Mouse (Mus musculus): ENCODE measurements around the gene Alox12. TPM values are rescaled to one million over a fixed set of nuclear protein-coding genes. Genes with fewer than 3 reads are reported as not detected.
A peak's percentile ranks its signal among the peaks of the same experiment; 100 is the strongest.

The Alox12 gene
- polyA plus RNA-seq, 1 experiment from 2014 or later, result 5.8 TPM

- peaks cover 41% of the 10 kb centered on the region for H3K27me3 ChIP-seq (replicated peaks; ENCODE audit: control insufficient read depth, insufficient read depth, low read length)
- no peaks in the 10 kb centered on the region for H3K4me1 ChIP-seq (ENCODE audit: control insufficient read depth, insufficient read depth, low read length)
- WGBS, result 6% methylated on average over 18 of the region's 18 CpGs
- ATAC-seq (ENCODE audit: low read depth) (0 out of 2 replicates have a peak, but pooled peaks have one; percentile 18), DNase-seq (ENCODE audit: low spot score) (no peak)
- no peak overlapping the region for H3K27ac ChIP-seq (replicated peaks; ENCODE audit: low read depth, low read length)
- no peaks in the 10 kb centered on the region for H3K9me3 ChIP-seq (ENCODE audit: control insufficient read depth, low read length)
- peak overlapping the region; percentile 54; the same call in 1 of the 2 replicates for H3K9ac ChIP-seq (ENCODE audit: low read depth, low read length)
- H3K36me3 ChIP-seq (ENCODE audit: control insufficient read depth, insufficient read depth, low read length), result no peaks in the 10 kb centered on the region
- H3K4me2 ChIP-seq (ENCODE audit: low read depth, low read length), result peak overlapping the region; percentile 53
- peak overlapping the region; percentile 36 for H3K4me3 ChIP-seq (ENCODE audit: low read depth, low read length)
Observed at GRCm38 (mm10) chr11:70254337-70254736, 816 bp downstream of the Alox12 start.

DNA sequence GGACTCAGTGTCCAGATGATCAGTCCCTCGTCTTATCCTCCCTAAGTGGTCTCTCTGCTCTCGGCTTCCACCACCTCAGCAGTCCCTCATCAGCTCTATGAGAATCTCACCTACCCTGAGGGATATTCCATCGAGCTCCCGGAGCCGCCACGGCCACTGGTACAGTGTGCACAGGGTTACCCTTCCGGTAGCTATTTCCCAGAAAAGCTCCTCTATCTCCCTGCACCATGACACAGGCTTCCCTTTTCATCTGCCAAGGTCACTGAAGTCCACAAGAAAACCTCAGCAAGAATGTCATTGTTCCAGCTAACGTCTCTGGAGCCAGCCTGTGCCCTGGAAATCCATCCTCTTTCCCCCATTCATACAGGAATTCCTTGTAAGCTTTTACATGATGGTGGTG, 3.3 kb downstream of the Alox12 start:
- H3K27me3 ChIP-seq (replicated peaks; ENCODE audit: control insufficient read depth, insufficient read depth, low read length), result peaks cover 41% of the 10 kb centered on the region
- H3K36me3 ChIP-seq (ENCODE audit: control insufficient read depth, insufficient read depth, low read length), result no peaks in the 10 kb centered on the region
- H3K4me1 ChIP-seq (ENCODE audit: control insufficient read depth, insufficient read depth, low read length), result no peaks in the 10 kb centered on the region
- no peak overlapping the region for H3K27ac ChIP-seq (replicated peaks; ENCODE audit: low read depth, low read length)
- no peak overlapping the region for H3K4me2 ChIP-seq (ENCODE audit: low read depth, low read length)
- no peak overlapping the region for H3K4me3 ChIP-seq (ENCODE audit: low read depth, low read length)
- ATAC-seq (ENCODE audit: low read depth) (no peak), DNase-seq (ENCODE audit: low spot score) (no peak)
- no peak overlapping the region for H3K9ac ChIP-seq (ENCODE audit: low read depth, low read length)
- H3K9me3 ChIP-seq (ENCODE audit: control insufficient read depth, low read length), result no peaks in the 10 kb centered on the region
- WGBS, result 74% methylated on average over 8 of the region's 8 CpGs

DNA sequence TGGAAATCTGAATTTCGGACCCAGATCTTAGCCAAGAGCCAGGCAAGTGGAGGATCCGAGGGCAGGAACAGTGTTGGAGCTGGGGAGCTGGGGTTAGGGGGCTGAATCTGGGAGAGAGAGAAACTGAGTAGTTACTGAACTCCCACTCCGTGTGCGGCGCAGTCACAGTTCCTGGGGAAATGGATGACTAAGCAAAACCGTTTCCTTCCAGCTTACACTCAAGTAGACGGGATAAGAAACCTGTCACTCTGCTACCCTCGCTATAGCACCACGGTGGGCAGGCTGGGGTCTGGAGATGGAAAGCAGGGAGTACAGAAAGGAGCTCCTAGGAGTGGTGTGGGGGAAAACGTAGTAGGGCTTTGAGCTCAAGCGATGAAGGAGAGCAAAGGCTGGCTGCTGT, 5.0 kb downstream of the Alox12 start:
- Histone ChIP-seq H3K27ac (replicated peaks; ENCODE audit: low read depth, low read length) (no peak overlapping the region), H3K4me1 (ENCODE audit: control insufficient read depth, insufficient read depth, low read length) (no peaks in the 10 kb centered on the region), H3K9ac (ENCODE audit: low read depth, low read length) (no peak overlapping the region), H3K36me3 (ENCODE audit: control insufficient read depth, insufficient read depth, low read length) (no peaks in the 10 kb centered on the region), H3K4me3 (ENCODE audit: low read depth, low read length) (no peak overlapping the region), H3K9me3 (ENCODE audit: control insufficient read depth, low read length) (no peaks in the 10 kb centered on the region), H3K4me2 (ENCODE audit: low read depth, low read length) (no peak overlapping the region), H3K27me3 (replicated peaks; ENCODE audit: control insufficient read depth, insufficient read depth, low read length) (peaks cover 36% of the 10 kb centered on the region)
- 65% methylated on average over 11 of the region's 11 CpGs for WGBS
- DNase-seq (ENCODE audit: low spot score), result no peak
- no peak for ATAC-seq (ENCODE audit: low read depth)

DNA sequence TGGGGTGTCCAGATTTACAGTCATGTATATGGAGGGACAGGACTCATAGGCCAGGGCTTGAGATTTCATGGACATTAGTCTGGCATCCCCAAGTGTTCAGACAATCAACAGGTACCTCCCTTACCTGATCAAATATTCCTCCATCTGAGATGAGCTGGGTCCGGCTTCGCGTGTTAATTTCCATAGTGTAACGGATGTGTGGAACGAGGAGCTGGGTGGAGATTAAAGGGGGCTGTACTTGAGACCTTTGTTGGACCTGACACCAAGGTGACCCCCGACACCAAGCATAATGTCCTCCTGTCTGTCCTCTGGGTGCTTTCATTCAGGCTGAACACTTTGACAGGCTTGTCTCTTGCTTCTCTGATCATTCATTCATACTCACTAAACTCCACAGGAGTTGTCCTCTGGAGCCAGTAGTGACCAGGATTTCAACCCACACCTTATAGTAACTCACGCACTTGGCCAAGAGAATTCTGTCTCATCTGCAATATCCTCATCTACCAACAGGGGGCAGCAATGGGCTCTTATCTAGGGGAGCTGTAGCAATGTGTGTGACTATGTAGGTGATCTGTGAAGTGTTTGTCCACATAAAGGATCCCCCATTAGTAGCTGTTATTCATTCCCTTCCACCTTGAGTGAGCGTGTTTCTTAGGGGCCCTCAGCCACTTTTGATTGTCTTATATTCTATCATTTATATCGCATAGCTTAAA, 7.9 kb downstream of the Alox12 start:
- ATAC-seq (ENCODE audit: low read depth), result no peak
- Histone ChIP-seq H3K9me3 (ENCODE audit: control insufficient read depth, low read length) (no peaks in the 10 kb centered on the region), H3K4me3 (ENCODE audit: low read depth, low read length) (no peak overlapping the region), H3K4me2 (ENCODE audit: low read depth, low read length) (no peak overlapping the region), H3K36me3 (ENCODE audit: control insufficient read depth, insufficient read depth, low read length) (no peaks in the 10 kb centered on the region), H3K27ac (replicated peaks; ENCODE audit: low read depth, low read length) (no peak overlapping the region), H3K27me3 (replicated peaks; ENCODE audit: control insufficient read depth, insufficient read depth, low read length) (peaks cover 8% of the 10 kb centered on the region), H3K4me1 (ENCODE audit: control insufficient read depth, insufficient read depth, low read length) (no peaks in the 10 kb centered on the region), H3K9ac (ENCODE audit: low read depth, low read length) (no peak overlapping the region)
- DNase-seq (ENCODE audit: low spot score), result peak; percentile 56
- 58% methylated on average over 9 of the region's 9 CpGs for WGBS

DNA sequence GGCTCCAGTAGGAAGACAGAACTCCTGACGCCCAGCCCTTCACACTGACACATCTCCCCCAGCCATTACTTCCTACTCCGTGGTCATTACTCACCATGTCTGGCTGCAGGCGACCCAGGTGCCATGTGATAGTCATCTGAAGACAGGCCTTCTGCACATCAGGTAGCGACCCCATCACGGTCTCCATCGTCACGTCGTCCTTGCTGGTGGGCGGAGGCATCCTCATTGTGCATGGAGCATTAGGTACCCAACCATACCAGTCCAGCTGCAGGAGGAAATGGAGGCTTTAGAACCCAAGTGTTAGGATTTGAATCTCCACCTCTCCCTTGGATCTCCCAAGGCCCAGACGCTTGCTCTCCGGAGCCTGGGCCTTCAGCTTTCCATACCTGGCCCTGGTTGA, 12.6 kb downstream of the Alox12 start:
- Histone ChIP-seq H3K27ac (replicated peaks; ENCODE audit: low read depth, low read length) (no peak overlapping the region), H3K4me2 (ENCODE audit: low read depth, low read length) (no peak overlapping the region), H3K9ac (ENCODE audit: low read depth, low read length) (no peak overlapping the region), H3K4me3 (ENCODE audit: low read depth, low read length) (no peak overlapping the region), H3K27me3 (replicated peaks; ENCODE audit: control insufficient read depth, insufficient read depth, low read length) (no peaks in the 10 kb centered on the region), H3K4me1 (ENCODE audit: control insufficient read depth, insufficient read depth, low read length) (peaks cover 12% of the 10 kb centered on the region; the same call in 1 of the 2 replicates), H3K9me3 (ENCODE audit: control insufficient read depth, low read length) (no peaks in the 10 kb centered on the region), H3K36me3 (ENCODE audit: control insufficient read depth, insufficient read depth, low read length) (no peaks in the 10 kb centered on the region)
- DNase-seq (ENCODE audit: low spot score) (no peak), ATAC-seq (ENCODE audit: low read depth) (no peak)
- WGBS, result 69% methylated on average over 11 of the region's 11 CpGs

DNA sequence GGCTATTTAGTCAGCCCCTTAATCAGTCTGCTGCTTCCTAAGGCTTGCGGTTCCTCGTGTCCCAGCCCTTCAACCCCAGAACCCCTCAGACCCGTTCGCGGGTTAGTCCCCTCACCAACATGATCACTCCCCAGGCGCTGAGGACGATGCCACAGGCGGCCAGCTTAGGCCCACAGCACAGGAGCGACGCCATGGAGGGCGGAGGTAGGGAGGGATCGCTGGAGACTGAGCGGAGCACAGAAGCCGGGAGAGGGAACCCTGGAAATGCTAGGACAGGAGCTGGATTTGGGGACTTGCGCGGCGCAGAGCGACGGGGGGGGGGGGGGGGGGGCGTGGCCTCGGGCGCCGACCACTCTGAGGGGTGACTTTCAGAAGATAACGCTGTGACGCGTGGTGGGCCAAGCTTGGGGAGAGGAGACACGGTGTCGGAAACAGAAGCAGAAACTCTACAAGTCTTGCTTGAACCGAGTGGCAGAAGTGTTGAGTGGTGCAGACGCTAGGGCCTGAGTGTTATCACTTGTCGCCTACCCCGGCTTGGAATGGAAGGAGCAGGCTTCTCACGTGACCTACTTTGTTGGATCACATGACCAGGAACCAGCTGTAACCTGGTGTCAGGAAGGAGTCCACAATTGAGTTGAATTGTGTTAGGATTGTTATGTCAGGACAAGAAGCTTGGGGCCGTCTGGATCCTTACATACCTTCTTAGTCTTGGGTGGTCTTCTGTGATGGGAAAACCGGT, 15.4 kb downstream of the Alox12 start, which contains the start of the genes Gm21988 and Rnasek:
TSS of gene Gm21988 (minus strand) at position 290 of the 739 bp plus-strand sequence.
TSS of gene Rnasek (minus strand) at position 302 of the 739 bp plus-strand sequence.
- Histone ChIP-seq H3K4me1 (ENCODE audit: control insufficient read depth, insufficient read depth, low read length) (peaks cover 15% of the 10 kb centered on the region), H3K9me3 (ENCODE audit: control insufficient read depth, low read length) (no peaks in the 10 kb centered on the region), H3K27ac (replicated peaks; ENCODE audit: low read depth, low read length) (peak within 1 kb of the TSS; percentile 63), H3K4me3 (ENCODE audit: low read depth, low read length) (peak within 1 kb of the TSS; percentile 67), H3K9ac (ENCODE audit: low read depth, low read length) (peak within 1 kb of the TSS; percentile 79), H3K27me3 (replicated peaks; ENCODE audit: control insufficient read depth, insufficient read depth, low read length) (no peaks in the 10 kb centered on the region), H3K36me3 (ENCODE audit: control insufficient read depth, insufficient read depth, low read length) (peaks cover 14% of the 10 kb centered on the region), H3K4me2 (ENCODE audit: low read depth, low read length) (peak within 1 kb of the TSS; percentile 82)
- ATAC-seq (ENCODE audit: low read depth) (peak; percentile 44; the same call in 1 of the 2 replicates), DNase-seq (ENCODE audit: low spot score) (peak; percentile 94)
- 0% methylated on average over 31 of the region's 35 CpGs for WGBS

GRCm38 (mm10) chr11:70238591-70239440, 16.3 kb downstream of the Alox12 start:
- Histone ChIP-seq H3K9ac (ENCODE audit: low read depth, low read length) (peak overlapping the region; percentile 79), H3K27me3 (replicated peaks; ENCODE audit: control insufficient read depth, insufficient read depth, low read length) (no peaks in the 10 kb centered on the region), H3K27ac (replicated peaks; ENCODE audit: low read depth, low read length) (peak overlapping the region; percentile 89), H3K36me3 (ENCODE audit: control insufficient read depth, insufficient read depth, low read length) (peaks cover 16% of the 10 kb centered on the region), H3K4me3 (ENCODE audit: low read depth, low read length) (peak overlapping the region; percentile 67), H3K9me3 (ENCODE audit: control insufficient read depth, low read length) (no peaks in the 10 kb centered on the region), H3K4me2 (ENCODE audit: low read depth, low read length) (peak overlapping the region; percentile 82), H3K4me1 (ENCODE audit: control insufficient read depth, insufficient read depth, low read length) (peaks cover 15% of the 10 kb centered on the region)
- 14% methylated on average over 23 of the region's 23 CpGs for WGBS
- DNase-seq (ENCODE audit: low spot score), result no peak
- ATAC-seq (ENCODE audit: low read depth), result no peak

- ATAC-seq (ENCODE audit: low read depth), result peak; percentile 95
- peaks cover 16% of the 10 kb centered on the region for H3K36me3 ChIP-seq (ENCODE audit: control insufficient read depth, insufficient read depth, low read length)
Observed at GRCm38 (mm10) chr11:70237457-70238167, 17.5 kb downstream of the Alox12 start, which contains the start of gene 0610010K14Rik. Gene 0610010K14Rik (minus strand): TSS chr11:70237914.

More at GRCm38 (mm10) chr11:70237457-70238167, 17.5 kb downstream of the Alox12 start, which contains the start of gene 0610010K14Rik:
- Histone ChIP-seq H3K9ac (ENCODE audit: low read depth, low read length) (peak within 1 kb of the TSS; percentile 79), H3K27me3 (replicated peaks; ENCODE audit: control insufficient read depth, insufficient read depth, low read length) (no peaks in the 10 kb centered on the region), H3K4me3 (ENCODE audit: low read depth, low read length) (peak within 1 kb of the TSS; percentile 67), H3K9me3 (ENCODE audit: control insufficient read depth, low read length) (no peaks in the 10 kb centered on the region), H3K27ac (replicated peaks; ENCODE audit: low read depth, low read length) (peak within 1 kb of the TSS; percentile 89), H3K4me2 (ENCODE audit: low read depth, low read length) (peak within 1 kb of the TSS; percentile 82), H3K4me1 (ENCODE audit: control insufficient read depth, insufficient read depth, low read length) (peaks cover 24% of the 10 kb centered on the region)
- 1% methylated on average over 28 of the region's 70 CpGs for WGBS
- DNase-seq (ENCODE audit: low spot score), result peak; percentile 98

All from embryonic facial prominence, embryonic 14.5 days (tissue).